Mouse (Mus musculus): Measurements from ENCODE around the gene Tnf. TPM values are rescaled to one million over a fixed set of nuclear protein-coding genes. Genes with fewer than 3 reads are reported as not detected.
A peak's percentile ranks its signal among the peaks of the same experiment; 100 is the strongest.

Tnf gene
- polyA plus RNA-seq, 1 experiment from 2014 or later = 0.15 TPM

Small RNAs within 50 kb of the gene (microRNA-seq; reads per million reads assigned to microRNA genes)
- gene Mir6973a (not detected), gene Mir6974 (not detected), gene Mir6975 (1.6 reads per million, percentile 3 among the genes with 10 or more reads in this experiment), gene Mir8094 (not detected)

Other genes with a start within 250 kb of the Tnf start
- 0.76 and 0.80 TPM in 2 replicates for gene Hspa1b, start 242.8 kb downstream of the Tnf start, polyA plus RNA-seq (2015; fragmentation: Nextera tagmentation; extraction: Ambion mirVana)
- not detected in 2 replicates for gene Gm20481, start 232.1 kb downstream of the Tnf start, polyA plus RNA-seq (2015; fragmentation: Nextera tagmentation; extraction: Ambion mirVana)
- 11.2 and 13.4 TPM in 2 replicates for gene Hspa1a, start 229.9 kb downstream of the Tnf start, polyA plus RNA-seq (2015; fragmentation: Nextera tagmentation; extraction: Ambion mirVana)
- gene Hspa1l, start 229.3 kb downstream of the Tnf start, polyA plus RNA-seq (2015; fragmentation: Nextera tagmentation; extraction: Ambion mirVana) = 1.0 and 1.3 TPM in 2 replicates
- 206 and 230 TPM in 2 replicates for gene Lsm2, start 220.1 kb downstream of the Tnf start, polyA plus RNA-seq (2015; fragmentation: Nextera tagmentation; extraction: Ambion mirVana)
- gene Vars, start 201.0 kb downstream of the Tnf start, polyA plus RNA-seq (2015; fragmentation: Nextera tagmentation; extraction: Ambion mirVana) = 132 and 137 TPM in 2 replicates
- 0.21 and 0.31 TPM in 2 replicates for gene Vwa7, start 185.4 kb downstream of the Tnf start, polyA plus RNA-seq (2015; fragmentation: Nextera tagmentation; extraction: Ambion mirVana)
- gene Sapcd1, start 174.0 kb downstream of the Tnf start, polyA plus RNA-seq (2015; fragmentation: Nextera tagmentation; extraction: Ambion mirVana) = 5.7 and 7.1 TPM in 2 replicates
- gene Msh5, start 155.3 kb downstream of the Tnf start, polyA plus RNA-seq (2015; fragmentation: Nextera tagmentation; extraction: Ambion mirVana) = 4.5 and 6.9 TPM in 2 replicates
- 341 and 345 TPM in 2 replicates for gene Clic1, start 152.0 kb downstream of the Tnf start, polyA plus RNA-seq (2015; fragmentation: Nextera tagmentation; extraction: Ambion mirVana)
- gene Ddah2, start 143.0 kb downstream of the Tnf start, polyA plus RNA-seq (2015; fragmentation: Nextera tagmentation; extraction: Ambion mirVana) = 375 and 376 TPM in 2 replicates
- not detected in 2 replicates for gene Ly6g6c, start 136.6 kb downstream of the Tnf start, polyA plus RNA-seq (2015; fragmentation: Nextera tagmentation; extraction: Ambion mirVana)
- gene Mpig6b, start 135.8 kb downstream of the Tnf start, polyA plus RNA-seq (2015; fragmentation: Nextera tagmentation; extraction: Ambion mirVana) = 0.49 and 0.52 TPM in 2 replicates
- gene Ly6g6e, start 125.1 kb downstream of the Tnf start, polyA plus RNA-seq (2015; fragmentation: Nextera tagmentation; extraction: Ambion mirVana) = 1.1 and 2.0 TPM in 2 replicates
- 4.4 and 4.6 TPM in 2 replicates for gene Ly6g6d, start 123.9 kb downstream of the Tnf start, polyA plus RNA-seq (2015; fragmentation: Nextera tagmentation; extraction: Ambion mirVana)
- gene Ly6g6f, start 116.4 kb downstream of the Tnf start, polyA plus RNA-seq (2015; fragmentation: Nextera tagmentation; extraction: Ambion mirVana) = 0.26 TPM in 1 of 2 replicates, not detected in the other
- gene Abhd16a, start 112.7 kb downstream of the Tnf start, polyA plus RNA-seq (2015; fragmentation: Nextera tagmentation; extraction: Ambion mirVana) = 115 and 118 TPM in 2 replicates
- not detected in 2 replicates for gene Ly6g5c, start 93.7 kb downstream of the Tnf start, polyA plus RNA-seq (2015; fragmentation: Nextera tagmentation; extraction: Ambion mirVana)
- gene Ly6g5b, start 86.6 kb downstream of the Tnf start, polyA plus RNA-seq (2015; fragmentation: Nextera tagmentation; extraction: Ambion mirVana) = 0.89 and 1.5 TPM in 2 replicates
- gene Gpank1, start 80.6 kb downstream of the Tnf start, polyA plus RNA-seq (2015; fragmentation: Nextera tagmentation; extraction: Ambion mirVana) = 22.3 and 23.7 TPM in 2 replicates
- 293 and 308 TPM in 2 replicates for gene Csnk2b, start 80.0 kb downstream of the Tnf start, polyA plus RNA-seq (2015; fragmentation: Nextera tagmentation; extraction: Ambion mirVana)
- 8.5 and 12.0 TPM in 2 replicates for gene D17H6S53E, start 75.6 kb downstream of the Tnf start, polyA plus RNA-seq (2015; fragmentation: Nextera tagmentation; extraction: Ambion mirVana)
- gene Apom, start 70.0 kb downstream of the Tnf start, polyA plus RNA-seq (2015; fragmentation: Nextera tagmentation; extraction: Ambion mirVana) = 22.2 and 27.5 TPM in 2 replicates
- gene Bag6, start 66.8 kb downstream of the Tnf start, polyA plus RNA-seq (2015; fragmentation: Nextera tagmentation; extraction: Ambion mirVana) = 56.4 TPM in 2 replicates
- gene Prrc2a, start 37.1 kb downstream of the Tnf start, polyA plus RNA-seq (2015; fragmentation: Nextera tagmentation; extraction: Ambion mirVana) = 166 and 215 TPM in 2 replicates
- gene Aif1, start 25.9 kb downstream of the Tnf start, polyA plus RNA-seq (2015; fragmentation: Nextera tagmentation; extraction: Ambion mirVana) = 8.3 and 9.2 TPM in 2 replicates
- 10.7 and 12.8 TPM in 2 replicates for gene Lst1, start 13.6 kb downstream of the Tnf start, polyA plus RNA-seq (2015; fragmentation: Nextera tagmentation; extraction: Ambion mirVana)
- 0.66 and 1.2 TPM in 2 replicates for gene Ltb, start 7.6 kb downstream of the Tnf start, polyA plus RNA-seq (2015; fragmentation: Nextera tagmentation; extraction: Ambion mirVana)
- 0.13 TPM in 1 of 2 replicates, not detected in the other for gene Lta, start 3.3 kb upstream of the Tnf start, polyA plus RNA-seq (2015; fragmentation: Nextera tagmentation; extraction: Ambion mirVana)
- 0.56 and 0.62 TPM in 2 replicates for gene Gm16181, start 18.8 kb upstream of the Tnf start, polyA plus RNA-seq (2015; fragmentation: Nextera tagmentation; extraction: Ambion mirVana)
- 5.8 and 8.5 TPM in 2 replicates for gene Atp6v1g2, start 31.7 kb upstream of the Tnf start, polyA plus RNA-seq (2015; fragmentation: Nextera tagmentation; extraction: Ambion mirVana)
- 11.6 TPM in 2 replicates for gene Nfkbil1, start 33.8 kb upstream of the Tnf start, polyA plus RNA-seq (2015; fragmentation: Nextera tagmentation; extraction: Ambion mirVana)
- gene Ddx39b, start 39.7 kb upstream of the Tnf start, polyA plus RNA-seq (2015; fragmentation: Nextera tagmentation; extraction: Ambion mirVana) = 553 and 556 TPM in 2 replicates
- gene H2-D1, start 60.7 kb upstream of the Tnf start, polyA plus RNA-seq (2015; fragmentation: Nextera tagmentation; extraction: Ambion mirVana) = 73.6 and 87.2 TPM in 2 replicates
- not detected in 2 replicates for gene H2-Q1, start 118.4 kb upstream of the Tnf start, polyA plus RNA-seq (2015; fragmentation: Nextera tagmentation; extraction: Ambion mirVana)
- gene H2-Q2, start 140.2 kb upstream of the Tnf start, polyA plus RNA-seq (2015; fragmentation: Nextera tagmentation; extraction: Ambion mirVana) = 0.42 and 0.82 TPM in 2 replicates
- 4.3 and 4.4 TPM in 2 replicates for gene H2-Q4, start 177.6 kb upstream of the Tnf start, polyA plus RNA-seq (2015; fragmentation: Nextera tagmentation; extraction: Ambion mirVana)
- gene H2-Q6, start 222.8 kb upstream of the Tnf start, polyA plus RNA-seq (2015; fragmentation: Nextera tagmentation; extraction: Ambion mirVana) = 4.4 and 5.7 TPM in 2 replicates
- gene H2-Q7, start 237.1 kb upstream of the Tnf start, polyA plus RNA-seq (2015; fragmentation: Nextera tagmentation; extraction: Ambion mirVana) = 13.7 and 15.2 TPM in 2 replicates